Comparison of ENCODE assay signal across 8 mouse cellular contexts in genomic region chr17:6782033-6782526, GRCm38 (mm10). TPM values are rescaled to one million over a fixed set of nuclear protein-coding genes. Genes with fewer than 3 reads are reported as not detected.
DNase-seq lines count a peak whose midpoint lies in the region; ATAC-seq and TF ChIP-seq lines count a peak whose summit lies in the region.

No protein-coding gene starts in this region.

- peak overlapping the region; percentile 96 for H3K4me2 ChIP-seq in forebrain, embryonic 15.5 days (replicated peaks)
- H3K4me2 ChIP-seq in intestine, postnatal 0 days (replicated peaks; ENCODE audit: low read depth) = peak overlapping the region; percentile 88
- peak overlapping the region; percentile 74 for H3K4me2 ChIP-seq in lung, embryonic 14.5 days

- peaks cover 54% of the 10 kb centered on the region for H3K4me1 ChIP-seq in forebrain, embryonic 15.5 days
- peaks cover 3% of the 10 kb centered on the region for H3K4me1 ChIP-seq in intestine, postnatal 0 days (replicated peaks; ENCODE audit: control insufficient read depth, insufficient read depth, low read length)
- peaks cover 19% of the 10 kb centered on the region for H3K4me1 ChIP-seq in lung, embryonic 14.5 days (ENCODE audit: insufficient read depth)

- no peaks in the 10 kb centered on the region for H3K27me3 ChIP-seq in forebrain, embryonic 15.5 days
- no peaks in the 10 kb centered on the region for H3K27me3 ChIP-seq in intestine, postnatal 0 days (replicated peaks; ENCODE audit: control insufficient read depth, insufficient read depth, low read length)
- peaks cover 20% of the 10 kb centered on the region for H3K27me3 ChIP-seq in lung, embryonic 14.5 days (ENCODE audit: insufficient read depth, low read length)

- peak; percentile 85 for DNase-seq in ZHBTc4 (ENCODE audit: low read depth, low spot score)
- DNase-seq in lung, embryonic 14.5 days = no peak
- DNase-seq in ovary, postnatal 10 days (ENCODE audit: low spot score) = peak; percentile 15
- DNase-seq in right cerebral cortex, postnatal 10 days (ENCODE audit: low spot score in 2 of 2) = no peak
- DNase-seq in frontal cortex, postnatal 10 days (ENCODE audit: low spot score in 2 of 2) = no peak

- under 1% methylated on average over 21 of the region's 21 CpGs for WGBS in forebrain, embryonic 15.5 days
- 2% methylated on average over 21 of the region's 21 CpGs for WGBS in intestine, postnatal 0 days
- WGBS in lung, embryonic 14.5 days = under 1% methylated on average over 21 of the region's 21 CpGs

- no peak for TF ChIP-seq CTCF in intestine, postnatal 0 days (IDR thresholded peaks at IDR 0.05; ENCODE audit: low read depth)
- no peak for TF ChIP-seq CTCF in lung, embryonic 14.5 days (IDR thresholded peaks at IDR 0.05; ENCODE audit: low read depth)

- H3K27ac ChIP-seq in forebrain, embryonic 15.5 days (replicated peaks) = peak overlapping the region; percentile 74; the same call in 1 of the 2 replicates
- peak overlapping the region; percentile 97 for H3K27ac ChIP-seq in intestine, postnatal 0 days (ENCODE audit: low read depth, low read length)
- peak overlapping the region; percentile 93 for H3K27ac ChIP-seq in lung, embryonic 14.5 days (ENCODE audit: low read depth)

- H3K9me3 ChIP-seq in forebrain, embryonic 15.5 days = no peaks in the 10 kb centered on the region
- H3K9me3 ChIP-seq in intestine, postnatal 0 days (ENCODE audit: control insufficient read depth) = no peaks in the 10 kb centered on the region
- no peaks in the 10 kb centered on the region for H3K9me3 ChIP-seq in lung, embryonic 14.5 days (ENCODE audit: low read depth, low read length)

- peak overlapping the region; percentile 89 for H3K4me3 ChIP-seq in forebrain, embryonic 15.5 days
- peak overlapping the region; percentile 88 for H3K4me3 ChIP-seq in intestine, postnatal 0 days (ENCODE audit: low read depth, low read length)
- H3K4me3 ChIP-seq in lung, embryonic 14.5 days (ENCODE audit: low read depth, low read length) = peak overlapping the region; percentile 78

- peak overlapping the region; percentile 78 for H3K9ac ChIP-seq in forebrain, embryonic 15.5 days (replicated peaks)
- peak overlapping the region; percentile 92 for H3K9ac ChIP-seq in intestine, postnatal 0 days (ENCODE audit: low read depth, low read length)
- H3K9ac ChIP-seq in lung, embryonic 14.5 days = peak overlapping the region; percentile 84

- ATAC-seq in CD4-positive, CD25-positive, alpha-beta regulatory T cell, adult 4 months = peak; percentile 10
- ATAC-seq in forebrain, embryonic 15.5 days (replicated peaks) = no peak
- peak; percentile 52 for ATAC-seq in intestine, postnatal 0 days
- ATAC-seq in lung, embryonic 14.5 days (ENCODE audit: insufficient read depth) = 0 out of 2 replicates have a peak, but pooled peaks have one; percentile 1

- no peaks in the 10 kb centered on the region for H3K36me3 ChIP-seq in forebrain, embryonic 15.5 days
- H3K36me3 ChIP-seq in intestine, postnatal 0 days (ENCODE audit: control insufficient read depth, insufficient read depth) = no peaks in the 10 kb centered on the region
- no peaks in the 10 kb centered on the region for H3K36me3 ChIP-seq in lung, embryonic 14.5 days (ENCODE audit: insufficient read depth)

RNA-seq across cellular contexts. Expression of gene Ezr, which starts 0.5 kb away (rescaled TPM):
- polyA plus RNA-seq in CD4-positive, CD25-positive, alpha-beta regulatory T cell, adult 4 months (2017; shearing (Covaris generic)) = 100 to 1,000 TPM; 110 to 136 TPM
- 112 and 125 TPM in 2 replicates for polyA plus RNA-seq in forebrain, embryonic 15.5 days (2015; fragmentation: Nextera tagmentation; extraction: Ambion mirVana)
- polyA plus RNA-seq in intestine, postnatal 0 days (2015; fragmentation: Nextera tagmentation; extraction: Ambion mirVana) = 342 and 379 TPM in 2 replicates
- 97.1 and 97.3 TPM in 2 replicates for polyA plus RNA-seq in lung, embryonic 14.5 days (2014; fragmentation: Nextera tagmentation; extraction: Ambion mirVana)

Comparison
In these comparisons a context has a peak if more than half of its experiments do, and no peak if none do; other contexts are left out.
1. DNase-seq: peak in ZHBTc4 (single experiment) and ovary, postnatal 10 days (single experiment); none in lung, embryonic 14.5 days (single experiment), right cerebral cortex, postnatal 10 days (0 of 2) and frontal cortex, postnatal 10 days (0 of 2).
2. Peak in every context shown above with its lines, with median percentiles within 50 percentile points of each other: H3K27ac ChIP-seq, H3K4me2 ChIP-seq, H3K4me3 ChIP-seq and H3K9ac ChIP-seq.